Mouse (Mus musculus) small intestine, adult 10 weeks (tissue): ENCODE results near the gene Clec2h. TPM values are rescaled to one million over a fixed set of nuclear protein-coding genes. Genes with fewer than 3 reads are reported as not detected.

Experiments used
- polyA plus RNA-seq: library from polyadenylated mRNA; stranded (reverse); fragments of 350-450 nt; fragmentation: Illumina TruSeq; extraction: RNeasy Lipid Tissue Mini Kit (QIAGEN cat#74804); gene quantifications from one replicate; pipeline ENCODE4 v1.2.3, GENCODE M21; 2014; ENCODE audit warnings: low replicate concordance

Gene Clec2h
- 1,625 TPM for polyA plus RNA-seq

GRCm38 (mm10) chr6:128662206-128662605, at the start of gene Clec2h:
Clec2h (plus strand) TSS chr6:128662385.

GRCm38 (mm10) chr6:128623433-128623832, 38.8 kb upstream of the Clec2h start, which contains the start of gene Klrb1a:
Klrb1a (minus strand) TSS chr6:128623533.

DNA sequence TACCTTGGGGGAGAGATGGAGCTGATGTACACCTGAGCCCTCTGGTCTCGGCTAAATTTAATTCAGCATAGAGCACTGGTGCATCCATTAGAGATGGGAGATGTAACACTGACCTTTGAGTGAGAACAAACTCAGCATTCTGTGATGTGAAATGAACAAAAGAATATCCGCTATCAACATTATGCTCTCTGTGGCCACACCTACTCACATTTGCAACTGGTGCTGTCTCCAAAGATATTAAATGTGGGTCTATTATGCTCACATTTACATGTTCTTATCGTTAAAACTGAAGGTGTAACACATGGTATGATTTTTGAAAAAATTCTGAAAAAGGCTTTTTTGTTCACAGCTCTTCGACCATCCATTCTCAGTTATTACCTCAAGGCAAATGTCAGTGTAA, 60.8 kb downstream of the Clec2h start, which contains the start of gene Klrb1:
Gene Klrb1 (minus strand): TSS at position 101 of the 400 bp plus-strand sequence.

Other genes starting within 250 kb of the Clec2h start
- 1.8 TPM for gene Itfg2, start 237.5 kb upstream of the Clec2h start, polyA plus RNA-seq
- gene Fkbp4, start 223.7 kb upstream of the Clec2h start, polyA plus RNA-seq, result 33.3 TPM
- gene Pzp, start 135.7 kb upstream of the Clec2h start, polyA plus RNA-seq, result 3.0 TPM
- gene A2ml1, start 80.8 kb upstream of the Clec2h start, polyA plus RNA-seq, result 2.3 TPM
- 5.9 TPM for gene Klrb1a, start 38.9 kb upstream of the Clec2h start, polyA plus RNA-seq
- gene Klrb1, start 60.7 kb downstream of the Clec2h start, polyA plus RNA-seq, result 1.4 TPM
- gene Klrb1c, start 126.8 kb downstream of the Clec2h start, polyA plus RNA-seq, result 1.5 TPM
- 3.6 TPM for gene Gm44511, start 163.9 kb downstream of the Clec2h start, polyA plus RNA-seq
- gene Klrb1b, start 163.9 kb downstream of the Clec2h start, polyA plus RNA-seq, result 4.0 TPM
- 6.5 TPM for gene Clec2i, start 225.2 kb downstream of the Clec2h start, polyA plus RNA-seq
- gene BC035044, start 228.7 kb downstream of the Clec2h start, polyA plus RNA-seq, result 3.2 TPM